Mouse (Mus musculus) midbrain, embryonic 11.5 days (tissue): Measurements from ENCODE around the gene Pprc1. TPM values are rescaled to one million over a fixed set of nuclear protein-coding genes. Genes with fewer than 3 reads are reported as not detected.
A peak's percentile ranks its signal among the peaks of the same experiment; 100 is the strongest.

Experiments used
- ATAC-seq: fragments of 200-750 bp; cut with Nextera tagmentation; 2 replicates; pipeline ENCODE4 v1.8.0; 2017; ENCODE audit warnings: moderate TSS enrichment, moderate library complexity; ENCODE audit not compliant: low FRiP score
- DNase-seq: peaks from one replicate; pipeline ENCODE4 v3.0.0; 2015; ENCODE audit warnings: low spot score; ENCODE audit errors: missing footprints
- H3K27ac ChIP-seq: fragments of 300-500 bp; sonication (generic); 2 replicates; pipeline ENCODE4 v1.5.1; 2014; ENCODE audit warnings: low read depth, low read length
- H3K27me3 ChIP-seq: fragments of 300-500 bp; sonication (generic); 2 replicates; pipeline ENCODE4 v1.6.1; 2014; ENCODE audit warnings: mild to moderate bottlenecking, low read length, moderate library complexity, mixed read lengths; ENCODE audit not compliant: control insufficient read depth, insufficient read depth
- H3K36me3 ChIP-seq: fragments of 300-500 bp; sonication (generic); 2 replicates; pipeline ENCODE4 v1.6.1; 2014; ENCODE audit warnings: mild to moderate bottlenecking, low read length, moderate library complexity, mixed read lengths; ENCODE audit not compliant: control insufficient read depth, insufficient read depth
- H3K4me1 ChIP-seq: fragments of 300-500 bp; sonication (generic); 2 replicates; pipeline ENCODE4 v1.6.1; 2014; ENCODE audit warnings: low read length; ENCODE audit not compliant: control insufficient read depth, insufficient read depth
- H3K4me2 ChIP-seq: fragments of 300-500 bp; sonication (generic); 2 replicates; pipeline ENCODE4 v1.6.1; 2014; ENCODE audit warnings: mild to moderate bottlenecking, moderate library complexity
- H3K4me3 ChIP-seq: fragments of 300-500 bp; sonication (generic); 2 replicates; pipeline ENCODE4 v1.5.1; 2014; ENCODE audit warnings: low read depth, low read length
- H3K9ac ChIP-seq: fragments of 300-500 bp; sonication (generic); 2 replicates; pipeline ENCODE4 v1.6.1; 2014; ENCODE audit warnings: low read length
- H3K9me3 ChIP-seq: fragments of 300-500 bp; sonication (generic); 2 replicates; pipeline ENCODE4 v1.6.1; 2016; ENCODE audit warnings: low read length; ENCODE audit not compliant: control insufficient read depth
- WGBS: fragments of 180-500 bp; shearing (Covaris S2); extraction: QIAGEN DNeasy Blood & Tissue Kit; methylation state at CpG from one replicate; pipeline ENCODE4 v1.1.7; 2014; 5-methylcytosine and 5-hydroxymethylcytosine counted together
- polyA plus RNA-seq: library from polyadenylated mRNA; unstranded; fragments of >200 nt; fragmentation: Nextera tagmentation; extraction: Ambion mirVana; gene quantifications from 2 replicates; pipeline ENCODE4 v1.2.1, GENCODE M21; 2014

Gene Pprc1
- polyA plus RNA-seq, 1 experiment from 2014 or later, result 48.5 TPM

DNA sequence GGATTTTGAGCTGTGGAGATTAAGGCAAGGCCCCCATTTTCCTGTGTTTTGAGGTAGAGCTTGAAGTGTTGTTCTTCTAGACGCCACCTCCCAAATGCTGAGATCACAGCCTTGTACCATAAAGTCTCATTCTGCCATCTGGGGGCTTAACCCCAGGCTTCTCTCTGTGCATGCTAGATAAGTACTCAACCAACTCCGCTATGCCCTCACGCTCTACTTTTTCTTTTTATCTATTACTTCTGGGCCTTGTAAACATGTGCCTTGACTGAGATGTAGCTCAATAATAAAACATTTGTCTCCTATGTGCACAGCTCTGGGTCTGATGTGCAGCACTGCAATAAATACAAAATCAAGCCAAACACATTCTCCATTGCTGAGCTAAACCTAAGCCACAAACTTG lies 74.8 kb downstream of the Pprc1 start:
- Histone ChIP-seq H3K36me3 (no peaks in the 10 kb centered on the region), H3K27me3 (no peaks in the 10 kb centered on the region), H3K9ac (no peak overlapping the region), H3K4me3 (no peak overlapping the region), H3K27ac (no peak overlapping the region), H3K9me3 (no peaks in the 10 kb centered on the region), H3K4me1 (no peaks in the 10 kb centered on the region), H3K4me2 (no peak overlapping the region)
- 95% methylated on average over 3 of the region's 3 CpGs for WGBS
- no peak for ATAC-seq
- peak; percentile 26 for DNase-seq

DNA sequence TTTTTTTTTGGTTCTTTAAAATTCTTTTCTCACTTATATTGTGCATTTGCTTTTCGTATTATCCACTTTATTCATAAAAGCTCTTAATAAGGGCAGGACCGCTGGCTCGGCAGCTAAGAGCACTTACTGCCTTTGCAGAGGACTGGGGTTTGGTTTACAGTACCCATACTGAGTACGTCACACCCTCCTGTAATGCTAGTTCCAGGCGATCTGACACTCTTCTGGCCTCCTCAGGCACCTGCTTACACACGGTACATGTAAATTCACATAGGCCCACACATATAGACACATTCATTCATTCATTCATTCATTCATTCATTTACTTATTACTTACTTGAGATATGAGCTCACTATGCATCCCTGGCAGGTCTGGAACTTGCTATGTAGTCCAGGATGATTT lies 76.2 kb downstream of the Pprc1 start:
- no peaks in the 10 kb centered on the region for H3K36me3 ChIP-seq
- no peaks in the 10 kb centered on the region for H3K9me3 ChIP-seq
- no peaks in the 10 kb centered on the region for H3K4me1 ChIP-seq
- H3K4me3 ChIP-seq, result no peak overlapping the region
- no peak overlapping the region for H3K9ac ChIP-seq
- WGBS, result 82% methylated on average over 6 of the region's 6 CpGs
- no peak overlapping the region for H3K27ac ChIP-seq
- no peaks in the 10 kb centered on the region for H3K27me3 ChIP-seq
- DNase-seq (peak; percentile 51), ATAC-seq (no peak)
- no peak overlapping the region for H3K4me2 ChIP-seq

Other genes starting within 250 kb of the Pprc1 start
- 0.66 and 1.0 TPM in 2 replicates for gene Kcnip2, start 228.8 kb upstream of the Pprc1 start, polyA plus RNA-seq
- gene Armh3, start 46.4 kb upstream of the Pprc1 start, polyA plus RNA-seq, result 13.9 and 14.2 TPM in 2 replicates
- 1.0 and 1.4 TPM in 2 replicates for gene Hps6, start 41.4 kb upstream of the Pprc1 start, polyA plus RNA-seq
- gene Ldb1, start 328 bp downstream of the Pprc1 start, polyA plus RNA-seq, result 72.1 and 77.0 TPM in 2 replicates
- gene Nolc1, start 31.0 kb downstream of the Pprc1 start, polyA plus RNA-seq, result 115 and 117 TPM in 2 replicates
- not detected in 2 replicates for gene Elovl3, start 87.0 kb downstream of the Pprc1 start, polyA plus RNA-seq
- 0.18 and 0.39 TPM in 2 replicates for gene Pitx3, start 103.4 kb downstream of the Pprc1 start, polyA plus RNA-seq
- 36.6 and 42.6 TPM in 2 replicates for gene Gbf1, start 107.6 kb downstream of the Pprc1 start, polyA plus RNA-seq